Mouse (Mus musculus) brain, embryonic 14.5 days (tissue): ENCODE measurements around the gene Ccl27b. TPM values are rescaled to one million over a fixed set of nuclear protein-coding genes. Genes with fewer than 3 reads are reported as not detected.
"Not testable (repeated sequence)": the region's sequence is repeated elsewhere in the genome, so short reads cannot be mapped to it uniquely, and the experiment has no call there.

ENCODE experiments used
- DNase-seq: peaks from one replicate; pipeline ENCODE4 v3.0.0-alpha.2; 2011; ENCODE audit warnings: low read depth
- polyA plus RNA-seq: library from polyadenylated mRNA; depleted of rRNA; stranded (reverse); fragments of >200 nt; gene quantifications from 2 replicates; pipeline ENCODE4 v1.2.3, GENCODE M21; 2012; rRNA removed

Gene Ccl27b
- polyA plus RNA-seq: not detected in 2 replicates

DNA sequence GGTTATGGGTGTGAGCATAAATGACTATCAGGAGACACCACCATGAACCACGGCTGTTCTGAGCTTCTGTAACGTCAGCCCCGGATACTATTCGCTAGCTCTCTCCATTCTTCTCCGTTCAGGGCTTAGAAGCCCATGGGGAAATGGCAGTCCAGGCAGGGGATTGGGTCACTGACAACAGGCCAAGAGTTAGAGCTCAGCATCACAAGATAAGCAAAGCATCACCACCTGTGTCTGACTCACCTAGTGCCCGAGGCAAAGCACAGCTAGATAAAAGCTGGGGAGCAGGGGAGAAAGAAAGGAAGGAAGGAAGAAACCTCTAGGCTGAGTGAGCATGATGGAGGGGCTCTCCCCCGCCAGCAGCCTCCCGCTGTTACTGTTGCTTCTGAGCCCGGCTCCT is at the start of gene Ccl27b:
Ccl27b (plus strand) TSS at position 301 of the 400 bp plus-strand sequence.
- not testable (repeated sequence) for DNase-seq

DNA sequence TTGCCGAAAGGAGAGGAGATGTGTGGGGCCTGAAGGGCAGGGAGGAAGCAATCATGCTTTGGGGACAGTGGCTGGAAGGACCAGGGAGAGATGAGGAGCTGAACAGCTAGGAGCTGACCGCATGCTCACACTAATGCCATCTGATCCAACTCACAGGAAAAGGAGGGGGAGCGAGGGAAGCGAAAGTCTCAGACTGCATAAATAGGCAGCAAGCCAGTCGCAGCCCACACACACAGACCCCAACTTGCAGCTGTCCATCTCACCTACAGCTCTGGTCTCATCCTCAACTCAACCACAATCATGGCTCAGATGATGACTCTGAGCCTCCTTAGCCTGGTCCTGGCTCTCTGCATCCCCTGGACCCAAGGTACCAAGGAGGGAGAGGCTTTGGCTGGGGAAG is 43.2 kb upstream of the Ccl27b start, which contains the start of gene Gm10591:
Gm10591 (plus strand) TSS at position 301 of the 400 bp plus-strand sequence.
- not testable (repeated sequence) for DNase-seq

DNA sequence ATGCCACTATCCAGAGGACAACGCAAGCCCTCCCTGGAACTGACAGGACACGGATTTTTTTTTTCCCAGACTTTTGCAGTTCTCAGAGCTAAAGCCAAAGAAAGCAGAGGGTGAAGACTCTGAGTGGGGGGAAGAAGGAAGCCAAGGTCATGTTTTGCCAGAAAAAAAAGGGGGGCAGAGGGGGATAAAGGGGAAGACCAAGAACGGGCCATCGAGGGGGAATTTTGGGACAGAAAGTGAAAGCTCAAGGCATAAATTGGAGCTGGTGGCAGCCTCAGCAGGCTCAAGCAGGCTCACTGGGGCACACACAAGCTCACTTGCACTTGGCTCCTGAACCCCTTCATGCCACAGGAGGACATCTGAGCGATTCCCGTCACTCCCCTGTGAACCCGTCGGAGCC is 25.6 kb upstream of the Ccl27b start, which contains the start of gene Gm2564:
Gm2564 (plus strand) TSS at position 301 of the 400 bp plus-strand sequence.
- DNase-seq: not testable (repeated sequence)

DNA sequence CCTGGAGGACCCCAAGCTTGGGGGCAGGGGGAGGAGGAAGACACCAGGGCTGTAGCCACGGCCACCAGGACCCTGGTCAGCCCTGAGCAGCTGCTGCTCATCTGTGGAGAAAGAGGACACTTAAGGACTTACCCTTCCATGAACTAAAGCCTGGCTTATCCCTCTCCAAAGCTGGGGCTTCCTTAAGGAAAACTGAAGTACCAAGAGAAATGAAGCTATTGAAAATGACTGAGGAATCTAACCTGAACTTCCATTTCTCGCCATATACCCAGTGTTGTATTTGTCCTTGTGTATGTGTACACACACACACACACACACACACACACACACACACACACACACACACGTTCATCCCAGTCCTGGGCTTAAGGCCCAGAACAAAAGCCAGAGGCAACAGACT is 6.7 kb downstream of the Ccl27b start, which contains the start of gene Il11ra2:
Il11ra2 (minus strand) TSS at position 101 of the 400 bp plus-strand sequence.
- not testable (repeated sequence) for DNase-seq

DNA sequence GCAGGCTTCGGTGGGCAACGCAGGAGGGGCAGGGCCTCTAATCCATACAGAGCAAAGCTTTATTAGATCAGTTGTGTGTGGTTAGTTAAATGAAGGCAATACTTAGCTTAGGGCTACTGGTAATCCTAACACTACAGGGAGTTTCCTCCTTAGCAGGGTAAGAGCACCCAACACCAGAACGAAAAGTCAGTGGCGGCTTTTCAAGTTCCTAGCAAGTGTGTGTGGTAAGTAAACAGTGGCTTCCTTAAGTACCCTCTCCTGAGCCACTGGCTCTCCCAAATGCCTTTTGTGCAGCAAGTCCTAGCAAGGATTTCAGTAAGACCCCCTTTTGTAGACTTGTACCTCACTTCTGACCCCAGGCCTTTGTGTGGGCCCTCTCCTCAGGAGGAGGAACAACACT is 20.4 kb downstream of the Ccl27b start:
- not testable (repeated sequence) for DNase-seq

DNA sequence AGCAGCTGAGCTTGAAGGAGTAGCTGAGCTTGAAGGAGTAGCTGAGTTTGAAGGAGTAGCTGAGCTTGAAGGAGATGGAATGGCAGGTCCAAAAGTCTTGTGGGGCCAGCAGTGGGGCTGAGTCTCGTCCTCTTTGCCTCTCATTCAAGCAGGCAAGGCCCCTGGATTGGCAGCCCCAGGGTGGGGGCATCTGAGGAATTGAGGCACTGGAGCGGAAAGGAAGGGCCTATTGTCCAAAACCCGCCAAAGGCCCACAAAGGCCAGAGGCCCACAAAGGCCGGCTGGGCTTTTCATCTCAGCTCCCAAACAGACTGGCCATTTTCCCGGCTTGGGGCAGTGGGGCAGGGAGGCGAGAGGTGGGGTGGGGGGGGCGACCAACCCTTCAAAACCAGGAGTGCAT is 24.3 kb downstream of the Ccl27b start:
- DNase-seq: not testable (repeated sequence)

DNA sequence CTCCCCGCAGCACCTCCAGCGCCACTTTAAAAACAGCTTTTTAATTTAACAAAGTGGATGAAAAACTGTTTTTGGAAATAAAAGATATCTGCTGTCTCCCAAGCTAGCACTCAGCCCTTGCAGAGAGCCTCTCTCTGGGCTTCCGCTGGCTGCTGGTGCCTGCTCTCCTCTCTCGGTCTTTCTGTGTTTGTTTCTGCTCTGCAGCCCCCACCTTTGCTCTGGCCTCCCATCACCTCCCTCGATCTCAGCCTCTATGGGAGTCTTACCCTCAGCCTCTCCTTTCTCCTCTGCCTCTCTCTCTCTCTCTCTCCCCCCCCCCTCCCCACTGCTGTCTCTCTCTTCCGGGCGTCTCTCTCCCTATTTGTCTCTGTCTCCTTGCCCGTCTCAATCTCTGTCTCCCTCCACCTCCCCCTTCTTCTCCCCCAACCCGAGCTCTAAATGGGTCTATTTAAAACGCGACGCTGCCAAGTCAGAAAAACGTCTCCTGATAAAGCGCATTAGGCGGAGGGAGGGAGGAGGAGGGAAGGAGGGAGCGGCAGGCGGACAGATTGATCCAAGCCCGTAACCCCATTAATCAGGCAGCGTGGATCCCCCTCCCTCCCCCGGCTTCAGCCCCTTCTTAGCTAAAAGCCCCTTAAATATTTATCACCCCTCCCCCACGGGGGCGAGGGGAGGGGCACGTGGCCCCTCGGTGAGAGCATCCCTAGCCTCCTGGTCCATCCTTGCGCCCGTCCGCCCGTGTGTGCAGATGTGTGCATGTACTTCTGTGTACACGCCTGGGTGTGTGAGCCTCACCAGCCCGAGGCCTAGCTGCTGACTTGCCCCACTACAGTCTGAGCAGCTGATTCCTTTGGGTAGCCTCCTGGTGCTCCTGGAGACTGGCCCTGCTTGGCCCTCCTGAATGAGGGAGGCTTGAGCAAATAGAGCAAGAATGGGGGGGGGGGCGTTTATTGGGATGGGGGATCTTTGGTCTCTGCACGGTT is 25.6 kb downstream of the Ccl27b start:
- not testable (repeated sequence) for DNase-seq

DNA sequence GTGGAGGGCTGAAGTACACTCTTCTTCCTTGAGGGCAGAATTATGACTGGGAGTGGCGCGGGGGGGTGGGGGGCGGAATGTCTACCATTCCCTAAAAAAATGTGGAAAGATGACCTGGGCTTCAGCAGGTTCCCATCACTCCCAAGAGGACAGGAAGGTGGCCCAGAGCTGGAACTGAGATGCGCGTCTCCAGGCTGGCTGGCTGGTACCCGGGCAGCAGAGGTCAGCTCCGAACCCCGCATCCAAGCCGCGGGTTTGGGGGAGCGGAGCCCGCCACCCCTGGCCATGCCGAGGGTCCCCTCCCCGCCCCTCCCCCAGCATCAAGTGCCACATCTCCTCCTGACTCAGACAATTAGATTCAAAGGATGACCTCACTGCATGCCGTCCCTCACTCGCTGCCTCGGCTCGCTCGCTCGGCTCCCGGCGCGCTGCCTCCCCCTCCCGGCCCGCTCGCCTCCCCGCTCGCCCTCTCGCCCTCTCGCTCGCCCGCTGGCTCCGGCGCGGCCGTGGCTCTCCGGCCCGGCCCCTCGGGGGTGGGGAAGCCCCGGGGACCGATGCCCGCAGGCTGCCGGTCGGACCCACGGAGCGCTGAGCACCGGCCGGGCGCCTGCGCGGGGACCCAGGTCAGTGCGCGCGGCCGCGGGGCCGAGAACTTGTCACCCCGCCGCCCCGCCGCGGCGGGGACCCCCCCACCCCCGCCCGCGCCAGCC is 26.6 kb downstream of the Ccl27b start:
- DNase-seq: not testable (repeated sequence)

DNA sequence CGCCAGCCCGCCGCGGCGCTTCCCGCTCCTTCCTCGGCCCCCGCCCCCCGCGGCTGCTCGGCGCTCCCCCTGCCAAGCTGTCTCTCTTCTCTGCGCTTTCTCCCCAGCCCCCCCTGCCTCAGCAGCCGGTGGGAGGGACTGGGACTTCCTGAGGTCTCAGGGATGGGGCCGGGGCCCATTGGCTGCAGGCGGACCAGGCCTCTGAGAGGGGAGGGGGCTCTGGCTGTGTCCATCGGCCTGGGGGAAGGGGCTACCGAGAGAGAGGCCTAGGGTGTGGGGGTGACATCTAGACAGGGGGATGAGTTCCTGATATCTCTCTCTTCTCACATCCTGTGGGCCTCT is 27.1 kb downstream of the Ccl27b start:
- DNase-seq: not testable (repeated sequence)

Other genes starting within 250 kb of the Ccl27b start
- gene Gm21586, start 215.9 kb upstream of the Ccl27b start, polyA plus RNA-seq: not detected in 2 replicates
- 0.58 and 0.96 TPM in 2 replicates for gene Gm2163, start 188.5 kb upstream of the Ccl27b start, polyA plus RNA-seq
- gene Fam205a2, start 127.1 kb upstream of the Ccl27b start, polyA plus RNA-seq: 1.1 TPM in 1 of 2 replicates, not detected in the other
- gene Gm10591, start 43.1 kb upstream of the Ccl27b start, polyA plus RNA-seq: not detected in 2 replicates
- 0.13 TPM in 1 of 2 replicates, not detected in the other for gene Gm2564, start 25.5 kb upstream of the Ccl27b start, polyA plus RNA-seq
- 0.10 and 0.13 TPM in 2 replicates for gene Il11ra2, start 6.6 kb downstream of the Ccl27b start, polyA plus RNA-seq
- gene 4930578G10Rik, start 80.3 kb downstream of the Ccl27b start, polyA plus RNA-seq: 0.19 and 0.23 TPM in 2 replicates
- gene Ccl19, start 101.3 kb downstream of the Ccl27b start, polyA plus RNA-seq: not detected in 2 replicates
- gene Ccl21a, start 118.7 kb downstream of the Ccl27b start, polyA plus RNA-seq: 1.9 and 2.2 TPM in 2 replicates
- 0.03 TPM in 1 of 2 replicates, not detected in the other for gene Fam205a1, start 198.6 kb downstream of the Ccl27b start, polyA plus RNA-seq
- gene Gm12394, start 201.5 kb downstream of the Ccl27b start, polyA plus RNA-seq: 0.01 and 0.05 TPM in 2 replicates
- gene Fam205c, start 219.0 kb downstream of the Ccl27b start, polyA plus RNA-seq: not detected in 2 replicates